Mouse (Mus musculus): ENCODE results near the gene Gm20388.

DNA sequence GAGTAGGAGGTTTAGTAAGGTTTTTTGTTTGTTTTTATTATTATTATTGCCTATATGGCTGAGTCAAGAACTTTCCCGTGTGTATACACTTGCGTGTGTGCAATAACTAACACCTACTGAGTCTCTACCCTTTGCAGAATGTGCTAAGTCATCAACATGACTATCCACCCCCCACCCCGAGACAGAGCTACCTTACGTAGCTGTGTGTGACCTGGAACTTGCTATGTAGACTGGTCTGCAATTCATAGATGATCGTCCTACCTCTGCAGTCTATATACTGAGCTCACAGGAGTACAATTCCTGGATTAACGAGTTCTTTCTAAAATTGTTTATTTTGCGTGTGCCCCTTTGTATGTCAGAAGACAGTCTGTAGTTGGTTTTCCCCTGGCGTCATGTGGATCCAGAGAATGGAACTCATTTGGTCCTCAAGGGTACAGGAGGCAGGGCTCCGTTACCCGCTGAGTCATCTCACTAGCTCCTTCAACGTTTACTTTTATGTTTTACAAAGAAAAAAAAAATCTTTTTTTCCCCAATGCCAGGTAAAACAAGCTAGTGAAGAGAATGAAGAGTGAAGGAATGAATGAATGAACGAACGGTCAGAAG lies 596 bp upstream of the Gm20388 start, which contains the start of gene Usp10:
- TF ChIP-seq EP300 (IDR thresholded peaks at IDR 0.05; ENCODE audit: low read depth) (no peak), CTCF (IDR thresholded peaks at IDR 0.05; ENCODE audit: low read depth) (no peak)
